Mouse (Mus musculus) adrenal gland, adult 18-20 months (tissue): ENCODE data around the gene Mad1l1. TPM values are rescaled to one million over a fixed set of nuclear protein-coding genes. Genes with fewer than 3 reads are reported as not detected.

Experiments used
- DNase-seq, 2 experiments: peaks; one replicate each; pipeline ENCODE4 v3.0.0; 2021 to 2022; ENCODE audit warnings: low spot score in 2 of 2
- total RNA-seq, 2 experiments: library from RNA; stranded (reverse); gene quantifications; 1 replicate in 1 of 2; 2 replicates in 1 of 2; pipeline ENCODE4 v1.2.3; 2021

The Mad1l1 gene
- total RNA-seq, 2 experiments from 2014 or later, result 11.4 to 12.9 TPM

- peak in 1 of 2 experiments; percentile 33 for DNase-seq
Measured at GRCm38 (mm10) chr5:140221016-140221650, 100.2 kb downstream of the Mad1l1 start.

- no peak for DNase-seq
Measured at GRCm38 (mm10) chr5:140219252-140219651, 102.1 kb downstream of the Mad1l1 start.

- DNase-seq, result no peak
Measured at GRCm38 (mm10) chr5:140217900-140218299, 103.5 kb downstream of the Mad1l1 start.

- no peak for DNase-seq
Measured at GRCm38 (mm10) chr5:140217083-140217482, 104.3 kb downstream of the Mad1l1 start.

GRCm38 (mm10) chr5:140215471-140216087 lies 105.8 kb downstream of the Mad1l1 start:
- no peak for DNase-seq

GRCm38 (mm10) chr5:140213001-140213400 lies 108.4 kb downstream of the Mad1l1 start:
- DNase-seq, result no peak

- no peak for DNase-seq
Measured at GRCm38 (mm10) chr5:140210417-140211184, 110.8 kb downstream of the Mad1l1 start.

GRCm38 (mm10) chr5:140208743-140209409 lies 112.5 kb downstream of the Mad1l1 start:
- DNase-seq, result peak in 1 of 2 experiments; percentile 35

- DNase-seq, result no peak
Measured at GRCm38 (mm10) chr5:140206726-140207703, 114.3 kb downstream of the Mad1l1 start.

GRCm38 (mm10) chr5:140205991-140206390 lies 115.4 kb downstream of the Mad1l1 start:
- DNase-seq, result no peak

- DNase-seq, result no peak
Measured at GRCm38 (mm10) chr5:140204465-140204864, 116.9 kb downstream of the Mad1l1 start.

- no peak for DNase-seq
Measured at GRCm38 (mm10) chr5:140204037-140204436, 117.3 kb downstream of the Mad1l1 start.

- no peak for DNase-seq
Measured at GRCm38 (mm10) chr5:140202451-140202850, 118.9 kb downstream of the Mad1l1 start.

GRCm38 (mm10) chr5:140201566-140201965 lies 119.8 kb downstream of the Mad1l1 start:
- DNase-seq, result no peak

- no peak for DNase-seq
Measured at GRCm38 (mm10) chr5:140201109-140201508, 120.2 kb downstream of the Mad1l1 start.

GRCm38 (mm10) chr5:140197705-140198104 lies 123.6 kb downstream of the Mad1l1 start:
- peak; percentile 83 to 84 for DNase-seq

- no peak for DNase-seq
Measured at GRCm38 (mm10) chr5:140196446-140196845, 124.9 kb downstream of the Mad1l1 start.

- DNase-seq, result no peak
Measured at GRCm38 (mm10) chr5:140194173-140194572, 127.2 kb downstream of the Mad1l1 start.

GRCm38 (mm10) chr5:140191539-140191938 lies 129.8 kb downstream of the Mad1l1 start:
- no peak for DNase-seq

- no peak for DNase-seq
Measured at GRCm38 (mm10) chr5:140186351-140186750, 135.0 kb downstream of the Mad1l1 start.
